Mouse (Mus musculus) T-helper 2 cell (primary cell): ENCODE data around the gene Cym.

ENCODE experiments used
- in situ Hi-C: fragments of 300-600 bp; cut with MboI, MseI; formaldehyde crosslinking; loops from one replicate; pipeline ENCODE4 v1.15.1; 2025; ENCODE audit warnings: high pct_unique_total_duplicates

Cym gene

GRCm38 (mm10) chr3:107172556-107172955 lies 49.0 kb downstream of the Cym start:
- in situ Hi-C loops, result no loop called here

GRCm38 (mm10) chr3:107171964-107172363 lies 49.6 kb downstream of the Cym start:
- in situ Hi-C loops, result no loop called here

GRCm38 (mm10) chr3:107169552-107169951 lies 52.0 kb downstream of the Cym start:
- in situ Hi-C loops, result loop anchor here (10.0 kb wide), 1 partner anchor 235 kb away; no protein-coding TSS in a partner anchor

GRCm38 (mm10) chr3:107162741-107163140 lies 58.8 kb downstream of the Cym start:
- in situ Hi-C loops, result loop anchor here (5.0 to 10.0 kb wide), 2 partner anchors 228 to 260 kb away; no protein-coding TSS in a partner anchor
